Mouse (Mus musculus) embryo, embryonic 9.5 days (tissue): ENCODE results near the gene Cuta.
A peak's percentile ranks its signal among the peaks of the same experiment; 100 is the strongest.

Source experiments
- DNase-seq: peaks from one replicate; pipeline ENCODE4 v3.0.0-alpha.2; 2017; ENCODE audit errors: extremely low spot score

Gene Cuta

DNA sequence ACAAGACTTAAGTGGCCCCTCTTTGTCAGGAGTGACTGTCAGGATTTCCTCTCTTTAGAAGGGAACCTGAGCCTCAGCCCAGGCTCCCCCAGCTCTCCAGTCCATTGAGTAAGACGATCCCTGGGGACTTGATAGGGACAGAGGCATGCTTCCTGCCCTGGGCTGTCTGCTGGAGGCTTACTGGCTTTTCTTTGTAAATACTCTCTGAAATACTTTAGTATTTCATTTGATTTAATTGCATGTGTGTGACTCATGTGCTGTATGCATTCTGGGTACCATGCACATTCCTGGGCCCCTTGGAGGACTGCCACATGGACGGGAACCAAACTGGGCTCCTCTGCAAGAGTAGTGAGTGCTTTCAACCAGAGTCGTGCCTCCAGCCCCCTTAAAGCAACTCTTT lies 51.4 kb downstream of the Cuta start:
- DNase-seq: no peak

DNA sequence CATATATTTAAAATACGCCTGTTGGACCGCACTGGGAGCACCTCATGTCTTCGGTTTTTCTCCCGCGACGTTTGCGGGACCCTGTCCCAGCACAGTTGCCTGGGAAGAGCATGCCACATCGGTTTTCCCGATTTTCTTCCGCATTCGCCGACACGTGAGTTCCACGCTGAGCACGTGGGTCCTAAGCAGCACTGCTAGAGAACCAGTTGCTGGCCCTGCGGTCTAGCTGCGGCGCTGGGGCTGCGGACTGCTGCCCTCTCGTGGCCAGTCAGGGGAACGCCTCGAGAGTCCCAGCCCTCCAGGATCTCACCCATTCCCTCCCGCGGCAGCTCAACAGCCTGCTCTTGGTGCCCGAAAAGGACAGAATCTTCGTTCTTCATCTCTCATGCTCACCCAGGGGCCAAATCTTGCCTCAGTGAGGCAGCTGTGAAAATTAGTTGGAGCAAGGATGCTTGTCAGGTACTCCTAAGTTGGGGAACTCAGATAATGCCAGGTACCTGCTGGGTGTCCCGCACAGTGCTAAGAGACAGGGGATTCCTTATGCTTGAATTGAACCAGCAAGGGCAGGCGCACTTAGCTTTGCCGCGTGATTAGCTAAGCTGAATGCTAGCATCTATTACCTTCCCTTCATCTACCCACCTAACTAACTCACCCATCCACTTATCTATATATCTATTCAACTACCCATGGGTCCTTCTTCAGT lies 53.2 kb downstream of the Cuta start:
- peak; percentile 83 for DNase-seq

DNA sequence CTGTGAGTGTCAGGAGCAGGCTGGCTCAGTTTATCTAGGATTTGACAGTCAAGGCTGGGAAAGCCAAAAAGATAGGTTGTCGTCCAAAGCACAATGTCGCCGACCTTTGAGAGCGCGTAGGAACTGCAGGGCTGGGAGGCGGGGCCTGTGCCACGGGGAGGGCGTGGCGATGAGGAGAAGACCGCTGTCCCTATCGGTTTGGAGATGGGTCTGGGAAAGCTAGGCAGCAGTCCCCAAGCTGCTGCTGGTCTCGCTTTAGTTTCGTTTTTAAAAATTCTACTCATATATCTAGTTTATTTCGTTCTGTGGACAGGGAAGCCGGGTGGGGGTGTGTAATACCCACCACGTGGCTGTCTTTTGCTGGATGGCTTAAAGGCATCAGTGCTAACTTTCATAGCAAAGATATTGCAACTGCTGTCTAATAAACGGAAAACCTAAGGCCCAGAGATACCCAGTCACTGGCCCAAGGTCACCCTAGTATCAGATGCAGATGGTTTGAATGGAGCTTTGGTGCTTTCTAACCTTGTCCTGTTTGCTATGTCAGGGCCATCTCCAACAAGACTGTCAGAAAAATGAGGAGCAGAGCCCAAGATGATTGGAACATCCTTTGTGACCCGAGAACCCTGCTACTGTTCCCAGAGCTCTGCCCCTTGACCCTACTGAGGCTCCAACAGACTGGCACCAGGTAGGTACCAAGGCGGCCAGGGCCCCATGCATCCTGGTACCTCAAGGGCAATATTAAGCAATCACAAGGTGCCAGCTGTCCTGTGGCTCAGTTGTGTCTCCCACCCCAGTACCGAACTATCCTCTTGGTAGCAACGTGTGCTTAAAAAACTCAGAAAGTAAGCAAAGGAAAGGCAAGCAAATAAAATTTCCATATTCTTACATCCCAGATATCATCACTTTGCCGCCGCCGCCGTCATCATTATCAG lies 54.1 kb downstream of the Cuta start:
- DNase-seq: peak; percentile 77
